Mouse (Mus musculus) C2C12 (cell line): Measurements from ENCODE around the gene Gria2.

Experiments used
- CEBPB ChIP-seq: IDR thresholded peaks from one replicate; pipeline ENCODE4 v1.6.1; 2011; ENCODE audit warnings: low read depth, mild to moderate bottlenecking, control low read depth, moderate library complexity
- CTCF ChIP-seq: IDR thresholded peaks from one replicate; pipeline ENCODE4 v1.5.1; 2011; ENCODE audit not compliant: control insufficient read depth, insufficient read depth, insufficient read length
- FOSL1 ChIP-seq: IDR thresholded peaks from one replicate; pipeline ENCODE4 v1.8.0; 2011; ENCODE audit warnings: mild to moderate bottlenecking, low read length; ENCODE audit not compliant: poor library complexity, insufficient read depth, severe bottlenecking
- MAX ChIP-seq: IDR thresholded peaks from one replicate; pipeline ENCODE4 v1.6.1; 2011; ENCODE audit warnings: mild to moderate bottlenecking, control low read depth
- MYOD1 ChIP-seq: IDR thresholded peaks from one replicate; pipeline ENCODE4 v1.6.1; 2011; ENCODE audit warnings: low read depth; ENCODE audit not compliant: control insufficient read depth, insufficient read length
- MYOG ChIP-seq: IDR thresholded peaks from one replicate; pipeline ENCODE4 v1.6.1; 2011; ENCODE audit not compliant: control insufficient read depth, insufficient read length; ENCODE audit errors: extremely low read depth
- USF1 ChIP-seq: IDR thresholded peaks from one replicate; pipeline ENCODE4 v1.6.1; 2011; ENCODE audit warnings: low read depth, mild to moderate bottlenecking, control low read depth, moderate library complexity

GRCm38 (mm10) chr3:80697523-80697922 lies 105.1 kb downstream of the Gria2 start:
- TF ChIP-seq CTCF, result no peak
- no peak for TF ChIP-seq USF1
- TF ChIP-seq MAX, result no peak
- no peak for TF ChIP-seq CEBPB
- no peak for TF ChIP-seq MYOD1
- TF ChIP-seq MYOG, result no peak
- no peak for TF ChIP-seq FOSL1
